Mouse (Mus musculus) gastrocnemius, postnatal 25 days (tissue): ENCODE data around the gene Nfib. TPM values are rescaled to one million over a fixed set of nuclear protein-coding genes. Genes with fewer than 3 reads are reported as not detected.

Experiments used
- DNase-seq: peaks from one replicate; pipeline ENCODE4 v3.0.0; 2022
- total RNA-seq, 2 experiments: library from RNA; stranded (reverse); gene quantifications; 1 replicate in 1 of 2; 2 replicates in 1 of 2; pipeline ENCODE4 v1.2.3; 2021

Nfib gene
- total RNA-seq, 2 experiments from 2014 or later, result 79.0 to 82.1 TPM

- no peak for DNase-seq
Observed at GRCm38 (mm10) chr4:82431831-82432230, 273.7 kb downstream of the Nfib start.

DNA sequence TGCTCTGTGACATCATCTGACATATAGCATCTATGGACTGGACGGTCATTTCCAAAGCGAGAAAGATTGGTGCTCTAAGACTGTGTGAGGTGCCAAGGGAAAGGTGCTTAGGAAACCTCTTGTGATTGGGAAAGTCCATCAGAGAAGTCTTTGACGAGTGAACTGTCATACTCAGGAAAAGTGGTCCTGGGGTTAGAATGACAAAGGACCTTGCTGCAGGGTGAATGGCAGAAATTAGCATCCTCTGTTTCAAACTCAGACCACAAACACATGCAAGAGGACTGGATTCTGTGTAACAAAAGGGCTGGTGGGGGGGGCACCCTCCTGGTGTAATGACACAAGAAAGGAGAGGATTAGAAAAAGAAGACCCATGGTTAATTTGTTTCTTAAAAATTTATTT lies 274.7 kb downstream of the Nfib start:
- no peak for DNase-seq

GRCm38 (mm10) chr4:82426224-82426623 lies 279.3 kb downstream of the Nfib start:
- no peak for DNase-seq

GRCm38 (mm10) chr4:82418241-82418640 lies 287.3 kb downstream of the Nfib start:
- no peak for DNase-seq

- DNase-seq, result no peak
Observed at GRCm38 (mm10) chr4:82415817-82416216, 289.7 kb downstream of the Nfib start.

DNA sequence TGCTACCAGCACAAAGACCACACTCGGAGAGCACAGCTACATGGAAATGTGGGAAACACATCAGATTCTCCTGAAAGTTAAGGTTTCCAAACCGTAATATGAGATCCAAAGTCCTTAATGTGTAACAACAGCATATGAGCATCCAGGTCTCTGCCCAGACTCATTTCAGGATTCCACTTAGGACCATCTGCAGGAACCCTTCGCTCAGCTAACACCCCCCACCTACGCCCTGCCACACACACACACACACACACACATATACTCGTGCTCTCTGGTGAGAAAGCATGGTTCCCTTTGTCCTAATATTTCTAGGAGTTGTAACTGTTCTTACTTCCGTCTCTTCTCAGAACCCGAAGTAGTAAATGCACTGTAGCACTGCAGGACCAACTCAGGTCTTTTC lies 292.9 kb downstream of the Nfib start:
- no peak for DNase-seq

GRCm38 (mm10) chr4:82411965-82412364 lies 293.6 kb downstream of the Nfib start:
- no peak for DNase-seq

GRCm38 (mm10) chr4:82408463-82409404 lies 296.8 kb downstream of the Nfib start:
- DNase-seq, result no peak

DNA sequence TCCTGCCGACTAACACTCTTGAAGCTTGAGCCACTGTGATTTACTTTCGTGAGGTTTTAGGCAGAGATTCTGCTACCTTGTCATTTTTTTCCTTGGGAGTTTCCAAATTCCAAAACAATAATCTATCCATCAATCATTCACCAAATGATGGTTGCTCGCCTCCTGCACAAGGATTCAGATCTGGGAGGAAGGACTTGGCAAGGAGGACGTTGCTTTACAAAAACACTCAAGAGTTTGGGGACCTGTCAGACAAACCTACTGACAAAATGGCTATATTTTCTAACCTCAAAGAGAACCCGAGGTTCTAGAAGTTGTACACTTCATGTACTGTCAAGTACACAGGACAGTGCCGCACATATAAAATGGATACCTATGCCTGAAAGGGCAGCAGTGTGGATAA lies 299.0 kb downstream of the Nfib start:
- DNase-seq, result no peak

- DNase-seq, result no peak
Observed at GRCm38 (mm10) chr4:82405791-82406190, 299.8 kb downstream of the Nfib start.

DNA sequence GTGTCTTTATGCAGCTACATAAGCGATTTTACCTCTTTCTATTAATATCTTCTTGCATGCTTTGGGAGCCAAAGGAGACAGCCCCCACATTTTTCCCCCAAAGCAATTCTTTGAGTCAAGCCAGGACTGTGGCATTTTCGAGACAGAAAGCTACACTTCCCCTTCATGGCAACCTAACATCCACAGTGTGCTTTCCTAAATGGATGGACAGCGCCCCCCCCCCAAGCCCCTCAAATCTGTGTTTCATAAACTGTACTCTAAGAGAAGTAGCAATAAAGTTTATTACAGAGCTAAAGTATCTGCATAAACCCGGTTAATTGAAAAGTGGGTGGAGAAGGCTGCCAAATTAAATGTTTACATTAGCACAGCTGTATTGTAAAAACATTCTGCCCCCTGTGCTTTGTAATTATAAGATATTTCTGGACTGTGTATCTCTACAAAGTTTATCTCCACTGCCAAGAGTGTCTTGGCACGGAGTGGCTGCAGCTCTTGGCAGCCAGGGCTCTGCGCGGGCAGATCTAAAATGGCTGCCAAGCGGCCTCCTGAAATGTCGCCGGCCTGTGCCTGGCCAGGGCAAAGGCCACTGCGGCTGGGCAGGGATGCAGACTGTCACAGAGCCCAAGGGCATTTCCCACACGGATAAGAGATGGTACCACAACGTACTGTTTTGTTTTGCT lies 301.4 kb downstream of the Nfib start:
- DNase-seq, result peak; percentile 72

- DNase-seq, result no peak
Observed at GRCm38 (mm10) chr4:82402666-82403065, 302.9 kb downstream of the Nfib start.

GRCm38 (mm10) chr4:82401450-82402061 lies 304.0 kb downstream of the Nfib start:
- DNase-seq, result no peak

DNA sequence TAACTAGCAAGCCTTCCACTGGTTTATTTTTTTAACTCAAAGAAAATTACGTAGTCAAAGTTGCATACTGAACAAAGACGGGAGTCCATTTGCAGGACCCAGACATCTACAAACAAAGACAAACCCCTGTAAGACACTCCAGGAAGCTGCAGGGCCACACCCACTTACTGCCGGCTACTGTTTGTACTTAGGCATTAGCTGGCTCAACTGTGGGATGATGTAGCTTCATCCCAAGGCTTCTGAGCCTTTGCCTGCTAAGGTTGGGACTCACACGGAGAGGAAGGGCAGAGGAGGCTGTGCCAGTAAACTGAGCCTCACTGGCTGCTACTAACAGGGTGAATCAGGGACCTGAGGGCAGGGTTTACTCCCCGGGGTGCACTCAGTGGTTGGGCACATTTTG lies 305.0 kb downstream of the Nfib start:
- peak; percentile 30 for DNase-seq

- DNase-seq, result peak; percentile 88
Observed at GRCm38 (mm10) chr4:82399406-82400380, 305.9 kb downstream of the Nfib start.

DNA sequence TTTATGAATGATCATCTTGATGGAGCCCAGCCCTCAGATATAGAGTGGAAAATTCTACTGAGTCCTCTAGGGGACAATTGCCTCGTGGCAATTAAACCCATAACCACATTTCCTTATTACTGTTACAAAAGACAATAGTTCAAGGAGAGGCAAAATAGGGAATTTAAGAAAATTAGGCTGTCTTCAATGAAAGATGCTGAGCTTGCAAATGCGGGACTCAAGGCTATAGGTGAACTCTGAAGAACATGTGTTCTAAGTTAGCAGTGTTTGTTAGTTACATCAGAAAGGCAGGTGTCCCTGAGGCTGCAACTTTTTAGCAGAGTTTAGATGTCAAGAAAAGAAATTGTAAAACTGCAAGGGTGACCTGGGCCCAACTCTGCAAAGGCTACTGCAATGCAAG lies 307.3 kb downstream of the Nfib start:
- DNase-seq, result no peak

GRCm38 (mm10) chr4:82396805-82397204 lies 308.7 kb downstream of the Nfib start:
- no peak for DNase-seq

DNA sequence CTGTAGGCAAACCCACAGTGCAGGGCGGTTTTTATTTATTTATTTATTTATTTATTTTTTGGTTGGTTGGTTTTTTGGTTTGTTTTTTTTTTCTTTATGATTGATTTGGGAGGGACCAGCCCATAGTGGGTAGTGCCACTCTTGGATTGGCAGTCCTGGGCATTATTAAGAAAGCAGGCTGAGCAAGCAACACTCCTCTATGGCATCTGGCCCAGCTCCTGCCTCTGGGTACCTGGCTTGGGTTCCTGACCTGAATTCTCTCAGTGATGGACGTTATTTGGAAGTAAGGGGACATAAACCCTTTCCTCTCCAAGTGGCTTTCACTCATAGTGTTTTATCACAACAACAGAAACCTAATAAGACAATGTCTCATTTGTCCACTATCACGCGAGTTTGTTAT lies 309.5 kb downstream of the Nfib start:
- no peak for DNase-seq

DNA sequence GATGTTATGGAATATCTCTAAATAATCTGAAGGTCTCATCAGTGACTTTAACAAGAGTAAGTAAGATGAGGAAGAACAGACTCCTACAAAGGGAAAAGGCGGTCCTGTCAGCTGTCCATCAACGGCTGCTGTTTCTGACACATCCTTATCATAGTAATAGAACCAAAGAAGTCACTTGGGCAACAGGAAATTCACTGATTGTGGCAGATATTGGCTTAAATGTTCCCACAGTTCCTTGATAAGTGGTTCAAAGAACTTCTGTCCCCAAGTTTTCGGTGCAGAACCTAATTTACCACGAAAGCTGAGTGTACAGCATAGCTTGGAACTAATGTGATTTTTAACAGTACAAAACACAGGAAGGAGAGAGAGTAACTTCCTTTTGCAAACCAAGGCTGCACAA lies 311.2 kb downstream of the Nfib start:
- no peak for DNase-seq

DNA sequence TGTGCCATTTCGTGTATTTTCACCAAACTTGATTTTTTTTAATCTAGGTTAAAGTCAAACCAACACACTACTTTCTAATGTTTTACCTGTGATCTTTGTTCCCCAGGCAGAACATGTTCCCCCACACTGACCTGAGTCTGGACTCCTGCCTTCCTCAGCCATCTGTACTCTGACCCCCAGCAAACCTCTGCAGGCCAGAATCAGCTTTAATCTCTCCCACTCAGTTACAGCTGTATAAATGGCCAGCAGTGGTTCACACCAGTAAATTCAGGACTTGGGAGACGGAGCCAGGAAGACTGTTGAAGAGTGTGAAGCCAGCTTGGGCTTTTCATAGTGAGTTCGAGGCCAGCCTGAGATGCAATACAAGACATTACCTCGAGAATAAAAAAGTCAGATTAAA lies 312.5 kb downstream of the Nfib start:
- no peak for DNase-seq

GRCm38 (mm10) chr4:82392496-82392895 lies 313.1 kb downstream of the Nfib start:
- no peak for DNase-seq
